Mouse (Mus musculus): ENCODE measurements around the gene Atp2a2. TPM values are rescaled to one million over a fixed set of nuclear protein-coding genes. Genes with fewer than 3 reads are reported as not detected.

Atp2a2 gene
- total and polyA plus RNA-seq, 2 experiments from 2014 or later, result 45.2 to 202 TPM

GRCm38 (mm10) chr5:122509608-122510007 lies 7.6 kb upstream of the Atp2a2 start:
- 74% methylated on average over 7 of the region's 7 CpGs for WGBS
- no peak overlapping the region for H3K4me2 ChIP-seq (ENCODE audit: low read depth, low read length, poor library complexity, severe bottlenecking)
- H3K4me1 ChIP-seq (ENCODE audit: insufficient read depth, low read length), result 0 out of 2 replicates have a peak, but pooled peaks cover 5% of the 10 kb centered on the region
- H3K4me3 ChIP-seq (ENCODE audit: low read depth, low read length), result no peak overlapping the region
- no peaks in the 10 kb centered on the region for H3K9me3 ChIP-seq (ENCODE audit: low read length)
- TF ChIP-seq CTCF (IDR thresholded peaks at IDR 0.05), result no peak
- H3K27ac ChIP-seq (ENCODE audit: low read depth, low read length), result no peak overlapping the region
- DNase-seq (ENCODE audit: low spot score) (no peak), ATAC-seq (ENCODE audit: low FRiP score) (no peak)
- H3K36me3 ChIP-seq (ENCODE audit: insufficient read depth, low read length), result no peaks in the 10 kb centered on the region
- no peak overlapping the region for H3K9ac ChIP-seq (replicated peaks; ENCODE audit: low read length, poor library complexity, severe bottlenecking)
- no peaks in the 10 kb centered on the region for H3K27me3 ChIP-seq (ENCODE audit: insufficient read depth, low read length)

- Histone ChIP-seq H3K4me2 (ENCODE audit: low read depth, low read length, poor library complexity, severe bottlenecking) (no peak overlapping the region), H3K27ac (ENCODE audit: low read depth, low read length) (no peak overlapping the region), H3K4me3 (ENCODE audit: low read depth, low read length) (no peak overlapping the region), H3K9ac (replicated peaks; ENCODE audit: low read length, poor library complexity, severe bottlenecking) (no peak overlapping the region), H3K4me1 (ENCODE audit: insufficient read depth, low read length) (0 out of 2 replicates have a peak, but pooled peaks cover under 1% of the 10 kb centered on the region), H3K36me3 (ENCODE audit: insufficient read depth, low read length) (no peaks in the 10 kb centered on the region), H3K27me3 (ENCODE audit: insufficient read depth, low read length) (no peaks in the 10 kb centered on the region), H3K9me3 (ENCODE audit: low read length) (no peaks in the 10 kb centered on the region)
- WGBS, result 80% methylated on average over 11 of the region's 11 CpGs
- DNase-seq (ENCODE audit: low spot score) (peak; percentile 79), ATAC-seq (ENCODE audit: low FRiP score) (no peak)
- no peak for TF ChIP-seq CTCF (IDR thresholded peaks at IDR 0.05)
Measured at GRCm38 (mm10) chr5:122508861-122509306, 6.9 kb upstream of the Atp2a2 start.

GRCm38 (mm10) chr5:122507396-122507795 lies 5.4 kb upstream of the Atp2a2 start:
- DNase-seq (ENCODE audit: low spot score) (no peak), ATAC-seq (ENCODE audit: low FRiP score) (no peak)
- H3K4me3 ChIP-seq (ENCODE audit: low read depth, low read length), result no peak overlapping the region
- H3K27ac ChIP-seq (ENCODE audit: low read depth, low read length), result no peak overlapping the region
- no peak overlapping the region for H3K9ac ChIP-seq (replicated peaks; ENCODE audit: low read length, poor library complexity, severe bottlenecking)
- peaks cover 5% of the 10 kb centered on the region; the same call in 1 of the 2 replicates for H3K4me1 ChIP-seq (ENCODE audit: insufficient read depth, low read length)
- H3K36me3 ChIP-seq (ENCODE audit: insufficient read depth, low read length), result no peaks in the 10 kb centered on the region
- H3K4me2 ChIP-seq (ENCODE audit: low read depth, low read length, poor library complexity, severe bottlenecking), result no peak overlapping the region
- H3K9me3 ChIP-seq (ENCODE audit: low read length), result no peaks in the 10 kb centered on the region
- no peak for TF ChIP-seq CTCF (IDR thresholded peaks at IDR 0.05)
- no peaks in the 10 kb centered on the region for H3K27me3 ChIP-seq (ENCODE audit: insufficient read depth, low read length)

GRCm38 (mm10) chr5:122506462-122506861 lies 4.4 kb upstream of the Atp2a2 start:
- Histone ChIP-seq H3K9ac (replicated peaks; ENCODE audit: low read length, poor library complexity, severe bottlenecking) (no peak overlapping the region), H3K27ac (ENCODE audit: low read depth, low read length) (no peak overlapping the region), H3K36me3 (ENCODE audit: insufficient read depth, low read length) (no peaks in the 10 kb centered on the region), H3K4me1 (ENCODE audit: insufficient read depth, low read length) (peaks cover 5% of the 10 kb centered on the region; the same call in 1 of the 2 replicates), H3K4me2 (ENCODE audit: low read depth, low read length, poor library complexity, severe bottlenecking) (no peak overlapping the region), H3K4me3 (ENCODE audit: low read depth, low read length) (no peak overlapping the region), H3K27me3 (ENCODE audit: insufficient read depth, low read length) (no peaks in the 10 kb centered on the region), H3K9me3 (ENCODE audit: low read length) (no peaks in the 10 kb centered on the region)
- TF ChIP-seq CTCF (IDR thresholded peaks at IDR 0.05), result peak; percentile 47
- no peak for ATAC-seq (ENCODE audit: low FRiP score)
- DNase-seq (ENCODE audit: low spot score), result no peak
- WGBS, result 89% methylated on average over 3 of the region's 3 CpGs

- 80% methylated on average over 5 of the region's 5 CpGs for WGBS
- Histone ChIP-seq H3K27me3 (ENCODE audit: insufficient read depth, low read length) (no peaks in the 10 kb centered on the region), H3K27ac (ENCODE audit: low read depth, low read length) (no peak overlapping the region), H3K4me1 (ENCODE audit: insufficient read depth, low read length) (peaks cover 5% of the 10 kb centered on the region; the same call in 1 of the 2 replicates), H3K9me3 (ENCODE audit: low read length) (no peaks in the 10 kb centered on the region), H3K4me3 (ENCODE audit: low read depth, low read length) (no peak overlapping the region), H3K4me2 (ENCODE audit: low read depth, low read length, poor library complexity, severe bottlenecking) (no peak overlapping the region), H3K36me3 (ENCODE audit: insufficient read depth, low read length) (no peaks in the 10 kb centered on the region), H3K9ac (replicated peaks; ENCODE audit: low read length, poor library complexity, severe bottlenecking) (no peak overlapping the region)
- no peak for DNase-seq (ENCODE audit: low spot score)
- ATAC-seq (ENCODE audit: low FRiP score), result no peak
- no peak for TF ChIP-seq CTCF (IDR thresholded peaks at IDR 0.05)
Measured at GRCm38 (mm10) chr5:122505554-122505953, 3.5 kb upstream of the Atp2a2 start.

- no peak overlapping the region for H3K4me3 ChIP-seq (ENCODE audit: low read depth, low read length)
- H3K4me1 ChIP-seq (ENCODE audit: insufficient read depth, low read length), result peaks cover 11% of the 10 kb centered on the region
- H3K9ac ChIP-seq (replicated peaks; ENCODE audit: low read length, poor library complexity, severe bottlenecking), result no peak overlapping the region
- TF ChIP-seq CTCF (IDR thresholded peaks at IDR 0.05), result no peak
- H3K9me3 ChIP-seq (ENCODE audit: low read length), result no peaks in the 10 kb centered on the region
- DNase-seq (ENCODE audit: low spot score) (no peak), ATAC-seq (ENCODE audit: low FRiP score) (no peak)
- no peaks in the 10 kb centered on the region for H3K36me3 ChIP-seq (ENCODE audit: insufficient read depth, low read length)
- 38% methylated on average over 4 of the region's 4 CpGs for WGBS
- H3K27me3 ChIP-seq (ENCODE audit: insufficient read depth, low read length), result no peaks in the 10 kb centered on the region
- peak overlapping the region; percentile 100; the same call in 1 of the 2 replicates for H3K27ac ChIP-seq (ENCODE audit: low read depth, low read length)
- H3K4me2 ChIP-seq (ENCODE audit: low read depth, low read length, poor library complexity, severe bottlenecking), result no peak overlapping the region
Measured at GRCm38 (mm10) chr5:122503760-122504119, 1.7 kb upstream of the Atp2a2 start.

Measured in midbrain, postnatal 0 days (tissue).